Mouse (Mus musculus) embryonic fibroblast, embryonic 13.5 days (primary cell): ENCODE measurements at regions not wholly inside any gene's neighbourhood (a gene's known extent, or its start where the extent isn't known, plus 50 kb on each side); places are given as distances from the start of the nearest gene placed in this dataset.

ENCODE experiments used
- H3K27ac ChIP-seq: 2 replicates; pipeline ENCODE4 v1.5.1; 2012; ENCODE audit warnings: low read length, control low read depth, inconsistent platforms; ENCODE audit not compliant: insufficient read depth
- H3K4me1 ChIP-seq: 2 replicates; pipeline ENCODE4 v1.6.1; 2011; ENCODE audit warnings: low read length; ENCODE audit not compliant: control insufficient read depth, insufficient read depth
- H3K4me3 ChIP-seq: 2 replicates; pipeline ENCODE4 v1.5.1; 2011; ENCODE audit warnings: mild to moderate bottlenecking, control low read depth, low read length; ENCODE audit not compliant: insufficient read depth
- CTCF ChIP-seq: IDR thresholded peaks from 2 replicates; pipeline ENCODE4 v1.5.1; 2011; ENCODE audit warnings: mild to moderate bottlenecking, control low read depth, low read length, moderate library complexity, borderline replicate concordance; ENCODE audit not compliant: insufficient read depth
- POLR2A ChIP-seq: IDR thresholded peaks from 2 replicates; pipeline ENCODE4 v1.6.1; 2011; ENCODE audit warnings: low read depth, mild to moderate bottlenecking, control low read depth, low read length, moderate library complexity

- Histone ChIP-seq H3K27ac (no peak overlapping the region), H3K4me1 (no peaks in the 10 kb centered on the region), H3K4me3 (no peak overlapping the region)
- TF ChIP-seq POLR2A (no peak), CTCF (no peak)
These were observed 177.0 kb downstream of the Irs2 start for GRCm38 (mm10) chr8:10831277-10831676.

GRCm38 (mm10) chr8:10830835-10831234, 177.4 kb downstream of the Irs2 start:
- no peak overlapping the region for H3K27ac ChIP-seq
- H3K4me3 ChIP-seq, result no peak overlapping the region
- no peaks in the 10 kb centered on the region for H3K4me1 ChIP-seq
- TF ChIP-seq CTCF (no peak), POLR2A (no peak)

DNA sequence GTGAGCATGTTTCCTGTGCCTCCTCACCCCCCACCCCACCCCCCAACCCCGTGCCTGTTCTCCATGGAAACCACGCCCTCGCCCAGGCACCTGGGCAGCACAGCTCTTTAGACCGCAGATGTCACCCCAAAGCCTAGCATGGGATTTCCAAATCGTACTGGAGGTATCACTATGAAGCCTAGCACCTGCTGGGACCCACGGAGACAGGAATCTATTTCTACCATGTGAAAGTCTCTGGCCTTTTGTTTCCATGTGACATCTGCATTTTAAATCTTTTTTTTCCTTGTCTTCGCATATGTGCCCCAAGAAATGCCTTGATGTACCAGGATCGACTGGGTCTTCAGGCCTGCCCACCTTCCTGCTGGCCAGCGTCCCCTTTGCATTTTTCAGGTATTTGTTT, 179.7 kb downstream of the Irs2 start:
- H3K4me3 ChIP-seq, result no peak overlapping the region
- no peak overlapping the region for H3K27ac ChIP-seq
- no peak for TF ChIP-seq CTCF
- TF ChIP-seq POLR2A, result no peak
- H3K4me1 ChIP-seq, result no peaks in the 10 kb centered on the region

GRCm38 (mm10) chr8:10827560-10827959, 180.7 kb downstream of the Irs2 start:
- Histone ChIP-seq H3K27ac (no peak overlapping the region), H3K4me1 (no peaks in the 10 kb centered on the region), H3K4me3 (no peak overlapping the region)
- TF ChIP-seq POLR2A (no peak), CTCF (peak; percentile 50; the same call in 1 of the 2 replicates)

DNA sequence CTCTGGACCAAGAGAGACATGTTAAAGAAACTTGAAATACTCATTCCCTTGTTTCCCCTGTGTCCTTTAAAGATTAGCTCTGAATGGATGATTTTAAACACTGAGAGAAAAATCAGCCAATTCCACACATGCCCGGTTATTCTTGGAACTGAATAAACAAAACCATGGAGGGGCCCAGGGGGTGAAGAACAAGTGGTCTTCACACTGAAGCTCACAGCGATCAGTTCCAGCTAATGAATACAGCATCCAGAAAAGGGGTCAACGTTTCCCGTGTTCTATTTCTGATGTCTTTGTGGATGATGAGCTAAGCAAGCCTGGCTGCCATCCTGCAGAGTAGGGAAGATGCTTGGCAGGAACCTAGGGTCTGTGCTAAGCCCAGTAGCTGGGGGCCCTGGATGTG, 182.3 kb downstream of the Irs2 start:
- TF ChIP-seq CTCF, result no peak
- TF ChIP-seq POLR2A, result no peak
- no peaks in the 10 kb centered on the region for H3K4me1 ChIP-seq
- no peak overlapping the region for H3K27ac ChIP-seq
- no peak overlapping the region for H3K4me3 ChIP-seq

GRCm38 (mm10) chr8:10825192-10825926, 182.9 kb downstream of the Irs2 start:
- Histone ChIP-seq H3K27ac (no peak overlapping the region), H3K4me1 (no peaks in the 10 kb centered on the region), H3K4me3 (no peak overlapping the region)
- TF ChIP-seq CTCF (no peak), POLR2A (no peak)

DNA sequence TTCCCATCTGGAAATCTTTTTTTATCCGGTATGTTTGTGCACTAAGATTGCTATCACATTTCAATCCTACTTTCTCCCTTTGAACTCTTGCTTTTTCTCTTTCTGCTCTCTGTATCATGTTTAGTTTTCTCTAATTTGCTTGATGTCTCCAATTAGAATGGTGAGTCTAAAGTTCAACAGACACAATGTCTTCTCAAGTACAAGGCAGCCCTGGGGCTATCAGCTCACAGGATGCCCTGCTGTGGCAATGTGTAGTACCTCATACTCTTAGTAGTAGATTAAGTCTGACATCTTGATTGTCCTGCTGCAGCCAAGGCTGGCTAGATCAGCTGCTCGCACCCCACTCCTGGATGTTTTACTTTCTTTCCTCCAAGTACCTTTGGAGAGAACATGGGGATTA, 186.4 kb downstream of the Irs2 start:
- no peak for TF ChIP-seq CTCF
- TF ChIP-seq POLR2A, result no peak

DNA sequence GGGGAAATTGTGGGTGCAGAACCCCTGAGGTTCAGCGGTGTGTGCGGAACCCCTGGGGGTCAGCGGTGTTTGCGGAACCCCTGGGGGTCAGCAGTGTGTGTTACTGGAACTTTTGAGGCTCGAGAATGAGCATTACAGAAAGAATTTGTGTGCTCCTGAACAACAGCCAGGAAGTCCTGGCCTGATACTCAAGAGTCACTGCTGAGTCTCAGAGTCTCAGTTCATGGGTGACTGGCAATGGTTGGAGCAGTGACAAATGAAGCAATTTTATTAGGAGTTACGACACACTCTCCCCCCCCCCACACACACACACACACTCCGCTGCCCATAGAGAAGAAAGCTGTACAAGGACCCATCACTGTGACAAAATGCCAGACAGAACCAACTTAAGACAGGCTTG, 193.8 kb downstream of the Irs2 start:
- no peak for TF ChIP-seq POLR2A
- TF ChIP-seq CTCF, result no peak
- Histone ChIP-seq H3K4me3 (no peak overlapping the region), H3K27ac (no peak overlapping the region), H3K4me1 (0 out of 2 replicates have a peak, but pooled peaks cover 4% of the 10 kb centered on the region)

More for the DNA sequence above, 186.4 kb downstream of the Irs2 start:
- no peaks in the 10 kb centered on the region for H3K4me1 ChIP-seq
- H3K27ac ChIP-seq, result no peak overlapping the region
- no peak overlapping the region for H3K4me3 ChIP-seq

DNA sequence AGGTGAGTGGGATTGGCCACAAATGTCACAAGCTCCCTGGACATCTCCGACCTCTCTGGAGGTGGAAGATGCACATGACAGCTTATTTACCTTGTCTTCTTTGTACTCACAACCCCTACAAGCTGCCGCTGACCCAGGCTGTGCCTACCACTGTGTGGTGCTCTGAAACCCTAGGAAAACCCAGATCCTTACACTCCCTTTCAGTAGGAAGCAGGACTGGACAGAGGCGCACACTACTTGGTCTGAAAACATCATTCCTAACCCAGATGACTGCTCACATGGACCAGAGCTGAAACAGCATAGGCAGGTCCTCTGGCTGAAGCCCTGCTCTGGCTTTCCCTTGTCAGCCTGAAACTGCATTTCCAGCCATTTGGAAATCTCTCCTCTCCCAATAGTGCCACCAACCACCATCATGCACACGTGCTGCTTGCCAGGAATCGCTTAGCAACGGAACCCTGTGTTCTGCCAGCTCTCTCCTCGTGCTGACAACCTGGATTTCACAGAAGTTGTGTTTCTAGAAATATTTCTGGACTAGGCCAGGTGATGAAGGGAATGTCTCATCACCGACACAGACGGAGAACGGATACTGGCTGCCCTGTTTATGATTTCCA, 196.1 kb downstream of the Irs2 start:
- H3K27ac ChIP-seq, result no peak overlapping the region
- H3K4me1 ChIP-seq, result 0 out of 2 replicates have a peak, but pooled peaks cover 4% of the 10 kb centered on the region
- H3K4me3 ChIP-seq, result no peak overlapping the region
- no peak for TF ChIP-seq POLR2A
- TF ChIP-seq CTCF, result no peak

- Histone ChIP-seq H3K4me3 (no peak overlapping the region), H3K4me1 (no peaks in the 10 kb centered on the region), H3K27ac (no peak overlapping the region)
- TF ChIP-seq POLR2A, result no peak
- no peak for TF ChIP-seq CTCF
These were observed 201.2 kb downstream of the Irs2 start for GRCm38 (mm10) chr8:10807040-10807439.
